Mouse (Mus musculus) hindbrain, embryonic 11.5 days (tissue): ENCODE measurements at regions not wholly inside any gene's neighbourhood (a gene's known extent, or its start where the extent isn't known, plus 50 kb on each side); places are given as distances from the start of the nearest gene placed in this dataset.

Experiments
- ATAC-seq: fragments of 200-750 bp; cut with Nextera tagmentation; 2 replicates; pipeline ENCODE4 v1.8.0; 2017; ENCODE audit warnings: mild to moderate bottlenecking, moderate TSS enrichment, moderate library complexity; ENCODE audit not compliant: low FRiP score
- DNase-seq: peaks from one replicate; pipeline ENCODE4 v3.0.0-alpha.2; 2015; ENCODE audit warnings: low spot score
- H3K27ac ChIP-seq: fragments of 300-500 bp; sonication (generic); 2 replicates; pipeline ENCODE4 v1.5.1; 2014; ENCODE audit warnings: mild to moderate bottlenecking, low read depth, low read length
- H3K27me3 ChIP-seq: fragments of 300-500 bp; sonication (generic); 2 replicates; pipeline ENCODE4 v1.6.1; 2014; ENCODE audit warnings: mild to moderate bottlenecking, low read length, moderate library complexity, mixed read lengths; ENCODE audit not compliant: control insufficient read depth, insufficient read depth
- H3K36me3 ChIP-seq: fragments of 300-500 bp; sonication (generic); 2 replicates; pipeline ENCODE4 v1.6.1; 2014; ENCODE audit warnings: mild to moderate bottlenecking, low read length, moderate library complexity, mixed read lengths; ENCODE audit not compliant: control insufficient read depth, insufficient read depth
- H3K4me1 ChIP-seq: fragments of 300-500 bp; sonication (generic); replicated peaks from 2 replicates; pipeline ENCODE4 v1.6.1; 2014; ENCODE audit warnings: low read length, mixed read lengths; ENCODE audit not compliant: control insufficient read depth, insufficient read depth
- H3K4me2 ChIP-seq: fragments of 300-500 bp; sonication (generic); replicated peaks from 2 replicates; pipeline ENCODE4 v1.6.1; 2014; ENCODE audit warnings: mild to moderate bottlenecking, low read depth, low read length
- H3K4me3 ChIP-seq: fragments of 300-500 bp; sonication (generic); 2 replicates; pipeline ENCODE4 v1.5.1; 2014; ENCODE audit warnings: low read depth, low read length
- H3K9ac ChIP-seq: fragments of 300-500 bp; sonication (generic); 2 replicates; pipeline ENCODE4 v1.6.1; 2014; ENCODE audit warnings: low read depth, low read length
- H3K9me3 ChIP-seq: fragments of 300-500 bp; sonication (generic); 2 replicates; pipeline ENCODE4 v1.6.1; 2016; ENCODE audit warnings: low read length; ENCODE audit not compliant: control insufficient read depth
- WGBS: fragments of 180-500 bp; shearing (Covaris S2); extraction: QIAGEN DNeasy Blood & Tissue Kit; methylation state at CpG from one replicate; pipeline ENCODE4 v1.1.7; 2014; 5-methylcytosine and 5-hydroxymethylcytosine counted together

- Histone ChIP-seq H3K9me3 (no peaks in the 10 kb centered on the region), H3K27ac (no peak overlapping the region), H3K27me3 (no peaks in the 10 kb centered on the region), H3K9ac (no peak overlapping the region), H3K36me3 (no peaks in the 10 kb centered on the region), H3K4me2 (no peak overlapping the region), H3K4me3 (no peak overlapping the region), H3K4me1 (no peaks in the 10 kb centered on the region)
- ATAC-seq (no peak), DNase-seq (no peak)
- 69% methylated on average over 1 of the region's 1 CpGs for WGBS
Measured at GRCm38 (mm10) chr3:56793054-56793453, 508.7 kb downstream of the Tm4sf1 start.

GRCm38 (mm10) chr3:56789155-56789554 lies 512.6 kb downstream of the Tm4sf1 start:
- H3K27ac ChIP-seq: no peak overlapping the region
- H3K4me1 ChIP-seq: no peaks in the 10 kb centered on the region
- no peaks in the 10 kb centered on the region for H3K9me3 ChIP-seq
- H3K4me3 ChIP-seq: no peak overlapping the region
- DNase-seq: peak; percentile 56
- no peak overlapping the region for H3K4me2 ChIP-seq
- ATAC-seq: no peak
- no peaks in the 10 kb centered on the region for H3K27me3 ChIP-seq
- no peaks in the 10 kb centered on the region for H3K36me3 ChIP-seq
- 51% methylated on average over 3 of the region's 3 CpGs for WGBS
- no peak overlapping the region for H3K9ac ChIP-seq

GRCm38 (mm10) chr3:56773920-56774319 lies 527.9 kb downstream of the Tm4sf1 start:
- Histone ChIP-seq H3K27ac (no peak overlapping the region), H3K9ac (no peak overlapping the region), H3K27me3 (no peaks in the 10 kb centered on the region), H3K4me1 (no peaks in the 10 kb centered on the region), H3K36me3 (no peaks in the 10 kb centered on the region), H3K9me3 (no peaks in the 10 kb centered on the region), H3K4me2 (no peak overlapping the region), H3K4me3 (no peak overlapping the region)
- no peak for DNase-seq
- ATAC-seq: no peak
- WGBS: 93% methylated on average over 5 of the region's 5 CpGs

GRCm38 (mm10) chr3:56770225-56770624 lies 531.6 kb downstream of the Tm4sf1 start:
- Histone ChIP-seq H3K4me3 (no peak overlapping the region), H3K4me2 (no peak overlapping the region), H3K9me3 (no peaks in the 10 kb centered on the region), H3K4me1 (no peaks in the 10 kb centered on the region), H3K27ac (no peak overlapping the region), H3K9ac (no peak overlapping the region), H3K27me3 (no peaks in the 10 kb centered on the region), H3K36me3 (no peaks in the 10 kb centered on the region)
- ATAC-seq (no peak), DNase-seq (no peak)
- WGBS: 65% methylated on average over 2 of the region's 2 CpGs

- Histone ChIP-seq H3K9ac (no peak overlapping the region), H3K4me1 (no peaks in the 10 kb centered on the region), H3K27me3 (no peaks in the 10 kb centered on the region), H3K4me3 (no peak overlapping the region), H3K27ac (no peak overlapping the region), H3K9me3 (no peaks in the 10 kb centered on the region), H3K4me2 (no peak overlapping the region), H3K36me3 (no peaks in the 10 kb centered on the region)
- 83% methylated on average over 3 of the region's 3 CpGs for WGBS
- ATAC-seq (no peak), DNase-seq (no peak)
Measured at GRCm38 (mm10) chr3:56767133-56767532, 534.7 kb downstream of the Tm4sf1 start.

- 87% methylated on average over 3 of the region's 3 CpGs for WGBS
- ATAC-seq: no peak
Measured at GRCm38 (mm10) chr3:56764336-56764735, 537.5 kb downstream of the Tm4sf1 start.

GRCm38 (mm10) chr3:56763896-56764295 lies 537.9 kb downstream of the Tm4sf1 start:
- 78% methylated on average over 6 of the region's 6 CpGs for WGBS
- Histone ChIP-seq H3K9ac (no peak overlapping the region), H3K27me3 (no peaks in the 10 kb centered on the region), H3K27ac (no peak overlapping the region), H3K9me3 (no peaks in the 10 kb centered on the region), H3K4me1 (no peaks in the 10 kb centered on the region), H3K4me2 (no peak overlapping the region), H3K4me3 (no peak overlapping the region), H3K36me3 (no peaks in the 10 kb centered on the region)
- ATAC-seq: no peak
- DNase-seq: no peak

More at GRCm38 (mm10) chr3:56764336-56764735, 537.5 kb downstream of the Tm4sf1 start:
- Histone ChIP-seq H3K9me3 (no peaks in the 10 kb centered on the region), H3K36me3 (no peaks in the 10 kb centered on the region), H3K9ac (no peak overlapping the region), H3K4me2 (no peak overlapping the region), H3K4me3 (no peak overlapping the region), H3K4me1 (no peaks in the 10 kb centered on the region), H3K27me3 (no peaks in the 10 kb centered on the region), H3K27ac (no peak overlapping the region)
- no peak for DNase-seq

- 38% methylated on average over 3 of the region's 3 CpGs for WGBS
- no peak overlapping the region for H3K9ac ChIP-seq
- peak; percentile 60 for DNase-seq
- no peak overlapping the region for H3K4me2 ChIP-seq
- no peaks in the 10 kb centered on the region for H3K4me1 ChIP-seq
- H3K4me3 ChIP-seq: no peak overlapping the region
- H3K27me3 ChIP-seq: no peaks in the 10 kb centered on the region
- peak; percentile 78 for ATAC-seq
- H3K9me3 ChIP-seq: no peaks in the 10 kb centered on the region
- no peaks in the 10 kb centered on the region for H3K36me3 ChIP-seq
- H3K27ac ChIP-seq: no peak overlapping the region
Measured at GRCm38 (mm10) chr3:56753654-56754053, 548.1 kb downstream of the Tm4sf1 start.

GRCm38 (mm10) chr3:56751926-56752325 lies 549.9 kb downstream of the Tm4sf1 start:
- whole genome bisulfite sequencing: 79% methylated on average over 1 of the region's 1 CpGs
- H3K4me2 ChIP-seq: no peak overlapping the region
- no peak overlapping the region for H3K4me3 ChIP-seq
- no peaks in the 10 kb centered on the region for H3K36me3 ChIP-seq
- no peaks in the 10 kb centered on the region for H3K27me3 ChIP-seq
- ATAC-seq (no peak), DNase-seq (no peak)
- no peaks in the 10 kb centered on the region for H3K4me1 ChIP-seq
- no peaks in the 10 kb centered on the region for H3K9me3 ChIP-seq
- no peak overlapping the region for H3K27ac ChIP-seq
- H3K9ac ChIP-seq: no peak overlapping the region
